Mouse (Mus musculus): ENCODE results near the gene Gm28048.

GRCm38 (mm10) chr11:22949101-22949500 is 32.8 kb downstream of the Gm28048 start:
- TF ChIP-seq FLI1 (IDR thresholded peaks at IDR 0.05; ENCODE audit: low read length) (no peak), GATA1 (IDR thresholded peaks at IDR 0.05; ENCODE audit: borderline replicate concordance, low read length) (no peak)
